Mouse (Mus musculus): ENCODE data around the gene Fam107b. TPM values are rescaled to one million over a fixed set of nuclear protein-coding genes. Genes with fewer than 3 reads are reported as not detected.

The Fam107b gene
- 1 to 10 TPM; 6.7 to 7.5 TPM for total RNA-seq (2021)

GRCm38 (mm10) chr2:3570186-3570585 lies at the start of gene Fam107b:
Gene Fam107b, plus strand, starts transcription at chr2:3570488.
- intact Hi-C loops (cut with DNase I): no loop called here
- no peak for DNase-seq

- DNase-seq: no peak
Observed at GRCm38 (mm10) chr2:3522558-3522957, 47.7 kb upstream of the Fam107b start.

GRCm38 (mm10) chr2:3526288-3526687 lies 44.0 kb upstream of the Fam107b start:
- no peak for DNase-seq
- intact Hi-C loops (cut with DNase I): no loop called here

More at GRCm38 (mm10) chr2:3522558-3522957, 47.7 kb upstream of the Fam107b start:
- intact Hi-C loops (cut with DNase I): no loop called here

GRCm38 (mm10) chr2:3541307-3542079 lies 28.8 kb upstream of the Fam107b start:
- intact Hi-C loops (cut with DNase I): loop anchor here (5.0 to 10.0 kb wide), 2 partner anchors 194 to 953 kb away; no protein-coding TSS in a partner anchor
- no peak for DNase-seq

- intact Hi-C loops (cut with DNase I): loop anchor here (1.0 to 10.0 kb wide), 3 partner anchors 223 to 949 kb away; no protein-coding TSS in a partner anchor
- no peak for DNase-seq
Observed at GRCm38 (mm10) chr2:3546055-3546454, 24.2 kb upstream of the Fam107b start.

- intact Hi-C loops (cut with DNase I): loop anchor here (1.0 to 10.0 kb wide), 3 partner anchors 223 to 948 kb away; no protein-coding TSS in a partner anchor
- peak; percentile 46 to 59 for DNase-seq
Observed at GRCm38 (mm10) chr2:3546588-3546987, 23.7 kb upstream of the Fam107b start.

GRCm38 (mm10) chr2:3570606-3571005 lies 318 bp downstream of the Fam107b start:
- intact Hi-C loops (cut with DNase I): no loop called here
- no peak for DNase-seq

GRCm38 (mm10) chr2:3573883-3574282 lies 3.6 kb downstream of the Fam107b start:
- intact Hi-C loops (cut with DNase I): no loop called here

GRCm38 (mm10) chr2:3575140-3575539 lies 4.9 kb downstream of the Fam107b start:
- intact Hi-C loops (cut with DNase I): no loop called here
- DNase-seq: no peak

More at GRCm38 (mm10) chr2:3573883-3574282, 3.6 kb downstream of the Fam107b start:
- DNase-seq: no peak

GRCm38 (mm10) chr2:3576346-3576745 lies 6.1 kb downstream of the Fam107b start:
- DNase-seq: no peak
- intact Hi-C loops (cut with DNase I): no loop called here

GRCm38 (mm10) chr2:3577216-3577615 lies 6.9 kb downstream of the Fam107b start:
- DNase-seq: no peak
- intact Hi-C loops (cut with DNase I): no loop called here

- DNase-seq: no peak
- intact Hi-C loops (cut with DNase I): no loop called here
Observed at GRCm38 (mm10) chr2:3578180-3578902, 8.1 kb downstream of the Fam107b start.

- no peak for DNase-seq
- intact Hi-C loops (cut with DNase I): no loop called here
Observed at GRCm38 (mm10) chr2:3579316-3579902, 9.1 kb downstream of the Fam107b start.

- intact Hi-C loops (cut with DNase I): no loop called here
- DNase-seq: no peak
Observed at GRCm38 (mm10) chr2:3582830-3583229, 12.5 kb downstream of the Fam107b start.

GRCm38 (mm10) chr2:3585231-3585783 lies 15.0 kb downstream of the Fam107b start:
- DNase-seq: no peak
- intact Hi-C loops (cut with DNase I): no loop called here

- intact Hi-C loops (cut with DNase I): no loop called here
- DNase-seq: no peak
Observed at GRCm38 (mm10) chr2:3590086-3590915, 20.0 kb downstream of the Fam107b start.

GRCm38 (mm10) chr2:3590916-3591197 lies 20.6 kb downstream of the Fam107b start:
- intact Hi-C loops (cut with DNase I): no loop called here
- no peak for DNase-seq

GRCm38 (mm10) chr2:3594663-3595318 lies 24.5 kb downstream of the Fam107b start:
- DNase-seq: no peak
- intact Hi-C loops (cut with DNase I): no loop called here

- intact Hi-C loops (cut with DNase I): no loop called here
- DNase-seq: no peak
Observed at GRCm38 (mm10) chr2:3600421-3600820, 30.1 kb downstream of the Fam107b start.

GRCm38 (mm10) chr2:3602599-3602998 lies 32.3 kb downstream of the Fam107b start:
- no peak for DNase-seq
- intact Hi-C loops (cut with DNase I): no loop called here

Measured in heart, postnatal 36 days (tissue).